Mouse (Mus musculus) cerebellum, adult 11-12 months (tissue): Measurements from ENCODE around the gene Izumo1.

ENCODE experiments used
- DNase-seq: peaks from one replicate; pipeline ENCODE4 v3.0.0; 2022

The Izumo1 gene

GRCm38 (mm10) chr7:45619592-45619991 lies 2.0 kb upstream of the Izumo1 start:
- no peak for DNase-seq

GRCm38 (mm10) chr7:45623507-45623906 lies 1.9 kb downstream of the Izumo1 start:
- DNase-seq = no peak

GRCm38 (mm10) chr7:45624718-45625117 lies 3.1 kb downstream of the Izumo1 start:
- DNase-seq = no peak

- DNase-seq = no peak
These were observed 3.9 kb downstream of the Izumo1 start for GRCm38 (mm10) chr7:45625481-45625880.

GRCm38 (mm10) chr7:45626571-45627076 lies 5.0 kb downstream of the Izumo1 start:
- no peak for DNase-seq

- DNase-seq = no peak
These were observed 5.7 kb downstream of the Izumo1 start, which contains the start of gene Rasip1 for GRCm38 (mm10) chr7:45627261-45627660. Rasip1 (plus strand) TSS chr7:45627488.

GRCm38 (mm10) chr7:45628364-45629294 lies 7.0 kb downstream of the Izumo1 start:
- peak; percentile 93 for DNase-seq

- DNase-seq = peak; percentile 61
These were observed 8.7 kb downstream of the Izumo1 start for GRCm38 (mm10) chr7:45630064-45630907.

GRCm38 (mm10) chr7:45632499-45632898 lies 10.9 kb downstream of the Izumo1 start:
- DNase-seq = peak; percentile 82

- DNase-seq = no peak
These were observed 13.5 kb downstream of the Izumo1 start for GRCm38 (mm10) chr7:45634946-45635681.

GRCm38 (mm10) chr7:45635711-45636688 lies 14.4 kb downstream of the Izumo1 start:
- DNase-seq = no peak

GRCm38 (mm10) chr7:45637710-45638109 lies 16.1 kb downstream of the Izumo1 start:
- DNase-seq = peak; percentile 68

GRCm38 (mm10) chr7:45638623-45639401 lies 17.2 kb downstream of the Izumo1 start:
- peak; percentile 99 for DNase-seq

GRCm38 (mm10) chr7:45639561-45640027 lies 18.0 kb downstream of the Izumo1 start, which contains the start of gene Mamstr:
Mamstr (plus strand) TSS chr7:45639977.
- DNase-seq = peak; percentile 79

- DNase-seq = peak; percentile 69
These were observed 18.8 kb downstream of the Izumo1 start for GRCm38 (mm10) chr7:45640191-45640957.

GRCm38 (mm10) chr7:45641391-45642040 lies 19.9 kb downstream of the Izumo1 start:
- DNase-seq = peak; percentile 77

GRCm38 (mm10) chr7:45642083-45642482 lies 20.5 kb downstream of the Izumo1 start:
- peak; percentile 74 for DNase-seq

- DNase-seq = peak; percentile 64
These were observed 21.1 kb downstream of the Izumo1 start for GRCm38 (mm10) chr7:45642503-45643255.
